In the genomic region with DNA sequence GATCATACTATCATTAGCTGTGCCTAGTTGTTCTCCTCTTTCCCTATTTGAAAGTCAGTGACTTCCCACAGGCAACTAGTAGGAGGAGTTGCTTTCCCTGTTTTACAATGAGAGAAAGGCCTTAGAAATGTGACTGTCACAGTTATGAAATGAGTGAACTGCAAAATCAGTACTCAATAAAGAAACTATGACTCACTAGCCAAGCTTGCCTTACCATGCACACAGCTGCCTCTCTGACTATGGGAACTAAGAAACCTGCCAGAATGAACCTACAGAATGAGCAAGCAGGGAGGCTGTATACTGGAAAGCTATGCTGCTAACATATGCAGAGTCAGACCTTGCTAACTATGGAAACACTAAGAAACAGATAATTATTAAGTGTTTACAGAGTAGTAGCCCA, we compare ENCODE assay signal across 25 mouse cellular contexts. TPM values are rescaled to one million over a fixed set of nuclear protein-coding genes. Genes with fewer than 3 reads are reported as not detected.
DNase-seq lines count a peak whose midpoint lies in the region.
"Had no signal": no experiment of that assay in that cellular context is flagged by ENCODE, and none has a peak within 500 bp of the region (broad histone marks: within the 10 kb centered on the region; RNA-seq: fewer than 3 reads in every experiment).

No protein-coding gene starts in this region.

- peak; percentile 14 to 15 for DNase-seq in left cerebral cortex, adult 18-20 months (ENCODE audit: low spot score in 2 of 2)
- no peak for DNase-seq in left cerebral cortex, postnatal 4 days
- peak; percentile 33 for DNase-seq in right cerebral cortex, postnatal 25 days
- DNase-seq in right cerebral cortex, postnatal 14 days = no peak
- DNase-seq in left cerebral cortex, postnatal 14 days (ENCODE audit: low spot score in 2 of 2) = peak; percentile 19 to 30
- DNase-seq in lung, adult 18-20 months = no peak
- DNase-seq in thymus, postnatal 36 days = no peak
- DNase-seq: adrenal gland, adult 8-10 months; B cell, adult 2 months; cerebellum, adult 11 months; cerebellum, adult 9-10 months; cerebellum, postnatal 36 days; gastrocnemius, postnatal 10 days; heart, postnatal 14 days; kidney, adult 11 months; kidney, postnatal 25 days; liver; lung, embryonic 14.5 days; lung, postnatal 14 days; midbrain, embryonic 14.5 days; thymus, postnatal 14 days had no signal

- intact Hi-C loops in left cerebral cortex, postnatal 4 days (cut with DNase I) = no loop called here
- intact Hi-C loops in left cerebral cortex, postnatal 14 days (cut with DNase I) = no loop called here

RNA-seq across cellular contexts. Expression of a gene that starts 2.1 kb away (rescaled TPM):
- under 1 TPM in 1 of 2 experiments, not detected in 1; 0.30 TPM for total RNA-seq in left cerebral cortex, adult 18-20 months (2021)
- total RNA-seq in left cerebral cortex, postnatal 4 days (2021) = under 1 TPM in 1 of 2 experiments, not detected in 1; 0.18 TPM
- under 1 TPM; 0.20 to 0.51 TPM for total RNA-seq in left cerebral cortex, postnatal 14 days (2021)
- total RNA-seq: adrenal gland, adult 8-10 months; heart, adult 8-10 months; heart, postnatal 14 days; layer of hippocampus, adult 2 months; layer of hippocampus, postnatal 25 days; monocyte, adult 5-6 weeks had no signal

Comparison
In these comparisons a context has a peak if more than half of its experiments do, and no peak if none do; other contexts are left out.
1. DNase-seq: peak in left cerebral cortex, adult 18-20 months (2 of 2), right cerebral cortex, postnatal 25 days (single experiment) and left cerebral cortex, postnatal 14 days (2 of 2); none in left cerebral cortex, postnatal 4 days (single experiment), right cerebral cortex, postnatal 14 days (single experiment), lung, adult 18-20 months (0 of 2) and thymus, postnatal 36 days (0 of 2).